Mouse (Mus musculus) heart, adult 2 months (tissue): Measurements from ENCODE around the gene Gm20219.

Experiments used
- CTCF ChIP-seq: fragments of 200-600 bp; IDR thresholded peaks from 2 replicates; pipeline ENCODE4 v1.8.1; 2022; ENCODE audit warnings: antibody characterized with exemption, mild to moderate bottlenecking, moderate library complexity
- EP300 ChIP-seq: fragments of 200-500 bp; IDR thresholded peaks from 2 replicates; pipeline ENCODE4 v1.6.1; 2011; ENCODE audit warnings: low read depth, low read length, control low read depth; ENCODE audit not compliant: insufficient read depth
- POLR2A ChIP-seq: fragments of 200-500 bp; IDR thresholded peaks from 2 replicates; pipeline ENCODE4 v1.6.1; 2011; ENCODE audit warnings: mild to moderate bottlenecking, low read depth, low read length, control low read depth; ENCODE audit not compliant: insufficient read depth

- TF ChIP-seq POLR2A = no peak
- no peak for TF ChIP-seq CTCF
- no peak for TF ChIP-seq EP300
Measured at GRCm38 (mm10) chr17:56515690-56516410, 38.3 kb downstream of the Gm20219 start.
